Comparison of ENCODE assay signal across 11 mouse cellular contexts in the genomic region with DNA sequence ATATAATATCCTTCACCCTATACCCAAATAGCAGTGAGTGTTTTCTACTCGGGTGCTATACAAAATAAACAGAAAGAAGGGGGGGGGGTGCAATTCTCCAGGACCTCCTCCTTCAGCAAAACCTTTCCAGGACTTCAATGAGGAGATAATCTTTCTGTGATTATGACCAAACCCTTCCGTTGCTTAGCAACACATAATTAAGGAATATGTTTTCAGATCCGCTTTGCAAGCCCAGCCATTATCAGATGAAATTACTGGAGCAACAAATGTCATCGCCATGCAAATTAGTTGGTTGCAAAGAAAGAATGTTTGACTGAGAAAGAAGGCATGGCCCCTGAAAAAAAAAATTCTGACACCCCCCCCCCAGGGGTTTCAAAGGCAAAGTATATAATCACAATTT.
DNase-seq lines count a peak whose midpoint lies in the region; ATAC-seq lines count a peak whose summit lies in the region.
"Had no signal": no experiment of that assay in that cellular context is flagged by ENCODE, and none has a peak within 500 bp of the region (broad histone marks: within the 10 kb centered on the region; RNA-seq: fewer than 3 reads in every experiment).

No protein-coding gene starts in this region.

- no peak for DNase-seq in hindbrain, embryonic 10.5 days (ENCODE audit: low spot score)
- DNase-seq in brain, adult 2 months (ENCODE audit: low read depth, low spot score): peak; percentile 44
- DNase-seq in c-Kit-positive CD71-positive TER-119-positive erythroid progenitor cells, embryonic 14.5 days (ENCODE audit: low spot score): no peak
- no peak for DNase-seq in urinary bladder, postnatal 36 days (ENCODE audit: low spot score in 2 of 2)
- DNase-seq: spleen, adult 18-20 months; thymus, adult 2 months had no signal

- H3K27ac ChIP-seq in hindbrain, embryonic 13.5 days: peak overlapping the region; percentile 83
- no peak overlapping the region for H3K27ac ChIP-seq in hindbrain, embryonic 10.5 days
- no peak overlapping the region for H3K27ac ChIP-seq in embryonic facial prominence, embryonic 13.5 days
- H3K27ac ChIP-seq in midbrain, embryonic 15.5 days: peak overlapping the region; percentile 79
- H3K27ac ChIP-seq: heart, embryonic 10.5 days; neural tube, embryonic 12.5 days had no signal

- no peaks in the 10 kb centered on the region; the same call in 1 of the 2 replicates for H3K36me3 ChIP-seq in hindbrain, embryonic 13.5 days
- H3K36me3 ChIP-seq in hindbrain, embryonic 10.5 days: peaks cover 57% of the 10 kb centered on the region
- H3K36me3 ChIP-seq in embryonic facial prominence, embryonic 13.5 days: peaks cover 27% of the 10 kb centered on the region; the same call in 1 of the 2 replicates
- no peaks in the 10 kb centered on the region for H3K36me3 ChIP-seq in midbrain, embryonic 15.5 days (replicated peaks)

- H3K9me3 ChIP-seq in hindbrain, embryonic 13.5 days: no peaks in the 10 kb centered on the region
- no peaks in the 10 kb centered on the region for H3K9me3 ChIP-seq in hindbrain, embryonic 10.5 days
- H3K9me3 ChIP-seq in embryonic facial prominence, embryonic 13.5 days: no peaks in the 10 kb centered on the region
- no peaks in the 10 kb centered on the region for H3K9me3 ChIP-seq in midbrain, embryonic 15.5 days
- H3K9me3 ChIP-seq: heart, embryonic 10.5 days; neural tube, embryonic 12.5 days had no signal

- no peak for ATAC-seq in hindbrain, embryonic 13.5 days (ENCODE audit: low FRiP score)
- ATAC-seq in embryonic facial prominence, embryonic 13.5 days (ENCODE audit: insufficient number of reproducible peaks, insufficient read depth, low FRiP score, low TSS enrichment, low read depth): no peak
- no peak for ATAC-seq in midbrain, embryonic 15.5 days (replicated peaks)

- no peak overlapping the region for H3K4me3 ChIP-seq in hindbrain, embryonic 13.5 days
- H3K4me3 ChIP-seq in hindbrain, embryonic 10.5 days: no peak overlapping the region
- H3K4me3 ChIP-seq in embryonic facial prominence, embryonic 13.5 days: no peak overlapping the region
- H3K4me3 ChIP-seq in midbrain, embryonic 15.5 days: no peak overlapping the region
- H3K4me3 ChIP-seq: heart, embryonic 10.5 days; neural tube, embryonic 12.5 days had no signal

- H3K4me1 ChIP-seq in hindbrain, embryonic 13.5 days (replicated peaks): peaks cover 92% of the 10 kb centered on the region
- H3K4me1 ChIP-seq in hindbrain, embryonic 10.5 days (replicated peaks): peaks cover 43% of the 10 kb centered on the region
- H3K4me1 ChIP-seq in embryonic facial prominence, embryonic 13.5 days: peaks cover 84% of the 10 kb centered on the region
- peaks cover 66% of the 10 kb centered on the region for H3K4me1 ChIP-seq in midbrain, embryonic 15.5 days

- peak overlapping the region; percentile 30 for H3K4me2 ChIP-seq in hindbrain, embryonic 13.5 days
- peak overlapping the region; percentile 40 for H3K4me2 ChIP-seq in embryonic facial prominence, embryonic 13.5 days
- peak overlapping the region; percentile 20 for H3K4me2 ChIP-seq in midbrain, embryonic 15.5 days

- 39% methylated on average over 4 of the region's 4 CpGs for WGBS in hindbrain, embryonic 13.5 days
- WGBS in hindbrain, embryonic 10.5 days: 79% methylated on average over 4 of the region's 4 CpGs
- 24% methylated on average over 4 of the region's 4 CpGs for WGBS in embryonic facial prominence, embryonic 13.5 days
- WGBS in midbrain, embryonic 15.5 days: 22% methylated on average over 4 of the region's 4 CpGs

- H3K27me3 ChIP-seq in hindbrain, embryonic 13.5 days: no peaks in the 10 kb centered on the region
- H3K27me3 ChIP-seq in hindbrain, embryonic 10.5 days (ENCODE audit: insufficient read depth, poor library complexity, severe bottlenecking): no peaks in the 10 kb centered on the region
- H3K27me3 ChIP-seq in embryonic facial prominence, embryonic 13.5 days: no peaks in the 10 kb centered on the region
- H3K27me3 ChIP-seq in midbrain, embryonic 15.5 days (replicated peaks): no peaks in the 10 kb centered on the region
- H3K27me3 ChIP-seq: neural tube, embryonic 12.5 days had no signal

- no peak overlapping the region for H3K9ac ChIP-seq in hindbrain, embryonic 13.5 days
- H3K9ac ChIP-seq in embryonic facial prominence, embryonic 13.5 days: no peak overlapping the region
- H3K9ac ChIP-seq in midbrain, embryonic 15.5 days: no peak overlapping the region
- H3K9ac ChIP-seq: neural tube, embryonic 12.5 days had no signal

Comparison
In these comparisons a context has a peak if more than half of its experiments do, and no peak if none do; other contexts are left out.
1. H3K27ac ChIP-seq: peak in hindbrain, embryonic 13.5 days (single experiment) and midbrain, embryonic 15.5 days (single experiment); none in hindbrain, embryonic 10.5 days (single experiment) and embryonic facial prominence, embryonic 13.5 days (single experiment).
2. Peak in every context shown above with its lines, with median percentiles within 50 percentile points of each other: H3K4me2 ChIP-seq.